Mouse (Mus musculus) sigmoid colon, adult 10 weeks (tissue): ENCODE measurements around the gene Zfp85. TPM values are rescaled to one million over a fixed set of nuclear protein-coding genes. Genes with fewer than 3 reads are reported as not detected.

Source experiments
- polyA plus RNA-seq: library from polyadenylated mRNA; stranded (reverse); fragments of 350-450 nt; fragmentation: Illumina TruSeq; extraction: RNeasy Lipid Tissue Mini Kit (QIAGEN cat#74804); gene quantifications from one replicate; pipeline ENCODE4 v1.2.3, GENCODE M21; 2014; ENCODE audit warnings: low read depth, low replicate concordance

Gene Zfp85
- polyA plus RNA-seq, result 20.4 TPM

DNA sequence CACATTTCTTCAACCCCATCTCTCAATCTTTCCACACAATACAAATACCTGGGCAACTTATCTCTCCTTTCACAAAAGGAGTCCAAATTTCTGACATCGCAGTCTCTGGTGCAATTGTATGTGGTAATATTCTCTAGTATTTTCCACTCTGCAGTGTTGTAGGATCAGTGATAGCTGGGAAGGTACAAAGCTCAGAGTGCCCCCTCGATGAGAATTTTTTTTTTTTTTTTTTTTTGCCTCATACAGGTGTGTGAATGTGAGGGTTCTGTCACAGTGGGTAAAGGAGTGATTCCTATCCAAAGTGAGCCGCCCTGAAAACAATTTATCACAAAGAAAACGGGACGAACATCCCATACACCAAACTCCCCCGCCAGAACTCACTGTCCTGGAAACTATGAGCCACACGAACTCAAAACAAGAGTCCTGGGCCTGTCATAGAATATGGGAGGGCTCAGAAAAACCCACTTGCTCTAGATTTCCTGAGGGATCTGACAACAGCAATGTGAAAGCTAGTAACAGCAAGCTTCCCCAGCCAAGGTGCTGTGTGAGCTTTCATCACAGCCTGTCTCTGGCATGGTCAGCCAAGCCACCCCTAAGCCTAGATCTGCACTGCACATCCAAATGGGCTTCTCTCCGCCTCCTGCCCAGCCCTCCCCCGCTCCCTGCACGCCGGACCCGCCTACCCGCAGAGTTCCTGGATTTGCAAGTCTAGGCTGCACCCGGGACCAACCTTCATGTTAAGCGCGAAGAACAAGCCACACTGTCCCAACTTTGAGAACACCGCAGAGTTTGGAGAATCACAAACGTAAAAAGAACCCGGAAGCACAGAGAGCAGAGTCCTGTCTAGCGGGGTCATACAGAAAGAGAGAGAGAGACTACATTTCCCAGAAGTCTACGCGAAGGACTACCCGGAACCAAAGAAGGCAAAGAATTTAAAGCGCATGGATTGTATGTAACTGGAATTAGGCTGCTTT is at the start of gene Zfp85:
Gene Zfp85 (minus strand): TSS at position 896 of the 974 bp plus-strand sequence.

DNA sequence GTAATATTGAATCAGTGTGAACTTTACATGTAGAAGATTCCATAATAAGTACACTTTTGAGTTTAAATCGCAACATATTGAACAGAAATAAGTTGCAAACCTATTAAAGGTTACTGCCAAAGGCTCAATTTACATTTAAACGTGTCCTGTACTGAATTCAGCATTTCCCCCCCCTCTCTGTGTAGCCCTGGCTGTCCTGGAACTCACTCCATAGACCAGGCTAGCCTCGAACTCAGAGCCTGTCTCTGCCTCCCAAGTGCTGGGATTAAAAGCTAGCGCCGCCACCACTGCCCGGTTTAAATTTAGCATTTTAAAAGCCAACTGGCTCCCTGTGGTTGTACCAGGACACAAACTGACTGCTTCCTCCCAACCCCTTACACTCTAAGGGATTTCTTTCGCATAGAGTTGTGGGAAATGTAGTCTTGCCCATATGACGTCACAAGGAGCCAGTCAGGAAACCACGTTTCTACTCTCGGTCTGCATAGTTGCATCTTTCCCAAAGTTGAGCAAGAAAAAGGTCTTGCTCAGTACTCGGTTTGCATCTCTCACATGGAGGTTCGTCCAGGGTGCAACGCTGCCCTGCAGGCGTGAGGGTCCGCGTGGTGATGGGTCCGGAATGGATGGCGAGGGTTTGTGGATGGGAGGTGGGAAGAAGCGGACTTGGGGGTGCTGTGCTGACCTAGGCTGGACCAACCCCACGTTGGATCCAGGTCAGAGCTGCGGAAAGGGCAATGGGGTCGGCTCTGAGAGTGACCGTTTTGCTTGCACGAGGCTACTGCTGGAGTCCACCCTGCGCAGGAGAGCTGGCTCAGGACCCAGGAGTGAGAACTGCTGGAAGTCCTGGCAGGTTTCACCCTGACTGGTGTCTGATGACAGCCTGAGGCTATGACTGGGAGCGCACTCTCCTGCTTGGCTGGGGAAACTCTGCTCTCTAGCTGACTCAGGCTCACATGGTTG is 24.5 kb upstream of the Zfp85 start, which contains the start of gene Zfp493:
Gene Zfp493 (plus strand): TSS at position 429 of the 957 bp plus-strand sequence.

DNA sequence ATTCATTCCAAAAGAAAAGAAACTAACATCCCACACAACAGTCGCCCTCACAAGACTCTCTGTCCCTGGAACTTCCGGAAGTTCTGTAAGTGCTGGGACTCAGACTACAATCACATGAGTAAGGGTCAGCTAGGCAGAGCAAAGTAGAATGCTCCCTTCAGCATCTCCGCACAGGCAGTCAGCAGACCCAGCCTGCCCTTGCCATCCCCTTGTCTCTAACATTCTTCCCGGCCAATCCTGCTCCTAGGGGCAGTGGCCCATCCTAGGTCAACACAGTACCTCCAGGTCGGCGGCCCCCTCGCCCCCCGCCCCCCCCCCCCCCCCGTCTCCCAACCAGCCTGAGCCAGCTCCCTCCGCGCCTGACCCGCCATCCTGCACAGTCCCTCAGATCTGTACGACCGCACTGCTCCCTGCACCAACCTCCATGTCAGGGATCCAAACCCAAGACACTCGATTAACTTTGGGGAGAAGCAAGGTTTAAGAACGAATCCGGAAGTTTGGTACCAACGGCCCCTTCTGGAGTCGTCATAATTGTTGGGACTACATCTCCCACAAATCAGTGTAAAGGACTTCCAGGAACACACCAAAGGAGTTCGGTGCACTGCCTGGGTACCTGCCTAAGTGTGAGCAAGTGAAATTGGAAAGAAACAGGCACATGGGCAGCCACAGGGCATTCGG is 26.2 kb downstream of the Zfp85 start, which contains the start of gene Zfp65:
Gene Zfp65 (minus strand): TSS at position 533 of the 678 bp plus-strand sequence.

Other genes with a start within 250 kb of the Zfp85 start
- gene Gm26965, start 229.1 kb downstream of the Zfp85 start, polyA plus RNA-seq, result not detected
- gene Zfp87, start 229.1 kb downstream of the Zfp85 start, polyA plus RNA-seq, result 28.9 TPM
- gene Zfp748, start 201.4 kb downstream of the Zfp85 start, polyA plus RNA-seq, result 36.7 TPM
- gene Zfp729b, start 145.5 kb downstream of the Zfp85 start, polyA plus RNA-seq, result 56.4 TPM
- not detected for gene Gm49345, start 117.5 kb downstream of the Zfp85 start, polyA plus RNA-seq
- 53.6 TPM for gene Zfp729a, start 117.4 kb downstream of the Zfp85 start, polyA plus RNA-seq
- 23.0 TPM for gene Zfp738, start 68.2 kb downstream of the Zfp85 start, polyA plus RNA-seq
- gene Zfp65, start 26.1 kb downstream of the Zfp85 start, polyA plus RNA-seq, result 43.7 TPM
- gene Zfp493, start 24.5 kb upstream of the Zfp85 start, polyA plus RNA-seq, result 9.1 TPM
- gene Zfp273, start 58.5 kb upstream of the Zfp85 start, polyA plus RNA-seq, result 25.5 TPM
- gene Gm10037, start 75.9 kb upstream of the Zfp85 start, polyA plus RNA-seq, result 1.1 TPM
- gene BC048507, start 108.1 kb upstream of the Zfp85 start, polyA plus RNA-seq, result not detected